Mouse (Mus musculus) cerebellum, postnatal 4 days (tissue): Measurements from ENCODE around the gene Pyurf.

Experiments used
- DNase-seq, 2 experiments: peaks; one replicate each; pipeline ENCODE4 v3.0.0; 2022; ENCODE audit warnings: low spot score in 2 of 2, mixed read lengths in 1 of 2

Pyurf gene

GRCm38 (mm10) chr6:57691467-57692261 is at the start of gene Pyurf:
TSS of gene Pyurf (minus strand) at chr6:57692078.
- peak; percentile 53 to 78 for DNase-seq

DNA sequence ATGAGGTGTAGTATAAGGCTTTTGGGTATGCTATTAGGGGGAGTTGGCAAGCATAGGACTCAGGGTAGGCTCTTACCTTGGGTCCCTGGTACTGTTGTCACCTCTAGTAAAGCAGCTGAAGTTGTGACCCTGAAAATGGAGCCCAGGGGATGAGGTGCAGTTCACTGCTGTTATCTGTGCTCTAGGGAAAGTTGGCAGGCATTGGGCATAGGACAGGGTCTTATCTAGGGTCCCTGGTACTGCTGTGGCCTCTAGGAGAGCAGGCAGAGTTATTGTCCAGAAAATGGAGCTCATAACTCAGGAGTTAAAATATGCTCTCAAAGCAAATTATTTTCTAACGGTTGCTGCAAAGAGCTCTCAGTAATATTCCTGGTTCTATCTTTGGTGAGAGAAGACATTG is 29.5 kb upstream of the Pyurf start:
- DNase-seq = no peak

DNA sequence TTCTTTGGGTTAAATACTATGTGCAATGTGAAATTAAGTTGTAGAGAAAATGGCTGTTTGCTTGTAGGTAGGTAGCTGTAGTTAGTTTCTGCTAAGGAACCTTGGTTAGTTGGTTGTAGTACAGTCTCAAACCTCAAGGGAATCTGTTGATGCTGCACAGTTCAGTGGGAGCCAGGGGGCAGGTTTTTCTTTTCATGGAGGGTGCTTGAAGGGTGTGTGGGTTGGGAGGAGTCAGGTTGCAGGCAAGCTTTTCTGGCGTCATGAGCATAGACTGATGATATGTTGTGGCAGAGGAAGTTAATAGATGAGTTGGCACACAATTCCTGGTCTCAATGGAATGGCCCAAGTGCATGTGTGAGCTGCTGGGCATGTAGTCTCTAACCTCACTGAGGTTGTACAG is 19.8 kb upstream of the Pyurf start:
- DNase-seq = no peak

DNA sequence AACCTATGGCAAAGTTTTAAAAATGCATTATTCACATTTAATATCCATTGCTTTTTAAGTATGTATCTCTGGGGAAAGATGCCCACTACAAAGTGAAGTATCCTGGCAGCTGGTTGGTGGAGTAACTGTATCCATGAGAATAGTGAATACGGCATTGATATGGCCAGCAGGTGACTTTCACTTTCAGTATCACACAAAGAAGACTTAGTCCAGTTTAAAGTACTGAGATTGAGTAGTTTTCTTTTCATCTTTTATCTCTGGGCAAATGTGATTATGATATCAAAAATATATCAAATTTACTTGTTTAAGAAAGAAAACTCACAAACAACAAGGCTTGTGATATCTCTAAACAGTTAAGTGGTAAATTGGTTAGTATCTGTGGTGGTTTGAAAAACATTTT is 14.8 kb upstream of the Pyurf start:
- DNase-seq = no peak

DNA sequence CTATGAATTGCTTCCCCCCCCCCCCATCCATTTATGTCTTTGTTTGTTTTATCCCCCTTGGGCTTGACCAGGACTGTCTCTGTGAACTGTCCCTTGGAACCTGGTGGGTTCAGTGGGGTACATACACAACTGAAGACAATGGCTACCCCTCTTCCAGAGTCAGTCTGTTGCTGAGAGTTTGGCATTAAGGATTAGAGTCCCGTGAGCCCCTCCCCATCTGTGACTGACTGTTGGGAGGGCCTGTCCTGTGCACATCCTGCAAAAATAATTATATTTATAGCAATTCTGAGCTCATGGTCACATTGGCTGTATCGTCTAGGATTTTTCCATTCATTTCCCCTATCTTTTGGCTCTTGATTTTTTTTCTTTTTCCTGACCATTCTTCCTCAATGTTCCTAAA is 11.8 kb upstream of the Pyurf start:
- no peak for DNase-seq

- DNase-seq = peak; percentile 85 to 94
These were observed 11.0 kb upstream of the Pyurf start for GRCm38 (mm10) chr6:57702743-57703499.

- DNase-seq = peak; percentile 29 to 43
These were observed 10.5 kb upstream of the Pyurf start, which contains the start of gene Lancl2 for GRCm38 (mm10) chr6:57702376-57702742. TSS of gene Lancl2 (plus strand) at chr6:57702540.

DNA sequence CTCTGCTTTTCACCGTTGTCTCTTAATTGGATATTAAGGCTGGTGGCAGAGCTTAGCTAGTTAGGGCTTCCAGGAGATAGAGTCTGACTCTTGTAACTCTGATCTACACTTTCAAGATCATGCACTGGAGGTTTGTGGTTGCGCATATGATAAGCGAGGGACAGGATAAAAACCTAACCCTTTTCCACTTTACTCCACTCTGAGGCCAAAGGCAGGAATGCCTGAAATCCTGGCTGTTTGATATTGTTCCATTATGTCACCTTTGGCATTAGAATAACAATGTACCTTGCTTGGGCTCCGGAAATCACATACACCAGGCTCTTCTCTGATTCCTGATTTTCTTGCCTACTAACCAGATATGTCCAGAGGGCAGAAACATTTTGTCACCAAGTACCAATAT is 9.8 kb upstream of the Pyurf start:
- no peak for DNase-seq

DNA sequence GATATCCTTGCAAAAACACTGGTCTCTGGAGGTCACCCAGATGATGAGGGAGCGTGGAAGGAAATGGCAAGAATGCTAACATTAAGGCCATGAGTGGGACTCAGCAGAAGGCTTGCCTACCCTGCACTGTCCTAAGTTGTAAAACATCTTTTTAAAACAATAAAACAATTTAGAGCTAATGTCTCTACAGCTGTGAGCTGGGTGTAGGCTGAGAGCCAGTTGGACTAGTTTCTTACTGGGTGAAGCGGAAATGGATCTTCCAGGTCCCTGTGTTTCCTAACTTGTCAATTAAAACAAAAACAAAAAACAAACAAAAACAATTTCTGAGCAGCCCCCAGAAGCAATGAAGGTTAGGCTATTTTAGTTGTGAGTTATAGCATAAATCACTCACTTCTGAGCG is 1.2 kb upstream of the Pyurf start:
- DNase-seq = no peak

GRCm38 (mm10) chr6:57684156-57684555 is 7.7 kb downstream of the Pyurf start:
- no peak for DNase-seq

DNA sequence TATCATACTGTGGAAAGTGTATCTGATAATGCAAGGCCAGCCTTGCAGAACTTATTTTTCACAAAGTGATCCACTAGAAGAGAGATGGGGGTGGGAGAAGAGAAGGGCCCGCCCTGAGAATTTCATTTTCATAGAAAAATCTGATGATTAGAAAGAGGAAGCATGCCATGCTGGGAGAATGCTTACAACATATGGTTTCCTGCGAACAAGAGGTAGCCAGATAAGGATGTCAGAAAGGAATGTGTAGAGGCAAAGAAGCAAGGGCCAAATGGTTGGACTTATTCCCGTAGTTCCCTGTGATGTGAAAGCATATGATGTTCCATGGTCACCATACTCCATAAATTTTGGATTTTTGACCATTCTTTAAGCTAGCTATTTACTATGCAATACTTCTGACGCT is 30.6 kb downstream of the Pyurf start:
- DNase-seq = no peak

DNA sequence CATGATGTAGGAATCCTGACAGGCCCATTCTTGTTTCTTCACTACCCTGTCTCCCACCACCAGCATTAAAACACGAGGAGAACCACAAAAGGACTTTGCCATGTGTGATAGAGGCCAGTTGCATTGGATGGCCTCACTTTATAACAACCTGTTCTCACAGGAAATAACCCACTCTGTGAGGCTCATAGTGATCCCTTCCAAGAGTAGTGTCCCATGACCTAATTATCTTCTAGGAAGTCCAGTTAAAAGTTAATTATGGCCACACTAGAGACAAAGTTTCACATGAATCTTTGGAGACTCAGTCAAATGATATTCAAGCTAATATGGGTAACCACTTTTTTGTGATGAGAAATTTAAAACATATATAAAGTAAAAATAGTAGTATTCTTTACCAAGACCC is 44.6 kb downstream of the Pyurf start:
- no peak for DNase-seq

DNA sequence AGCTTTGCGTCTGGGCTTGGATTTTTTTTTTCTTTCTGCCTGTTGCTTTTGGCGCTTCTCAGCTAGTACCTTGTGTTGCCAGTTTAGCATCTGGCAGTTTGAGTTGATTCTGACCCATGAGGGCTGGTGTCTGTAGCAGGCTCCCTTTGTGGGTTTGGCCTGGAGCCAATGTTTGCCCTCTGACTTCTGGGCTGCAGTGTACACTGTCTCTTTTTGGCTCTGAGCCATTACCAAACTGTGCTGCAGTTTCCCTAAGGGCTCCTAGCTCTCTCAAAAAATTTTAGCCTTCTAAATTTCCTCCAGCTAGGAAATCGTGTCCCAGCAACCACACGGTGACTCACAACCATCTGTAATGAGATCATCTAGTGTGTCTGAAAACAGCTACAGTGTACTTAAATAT is 50.1 kb downstream of the Pyurf start:
- DNase-seq = peak in 1 of 2 experiments; percentile 67

DNA sequence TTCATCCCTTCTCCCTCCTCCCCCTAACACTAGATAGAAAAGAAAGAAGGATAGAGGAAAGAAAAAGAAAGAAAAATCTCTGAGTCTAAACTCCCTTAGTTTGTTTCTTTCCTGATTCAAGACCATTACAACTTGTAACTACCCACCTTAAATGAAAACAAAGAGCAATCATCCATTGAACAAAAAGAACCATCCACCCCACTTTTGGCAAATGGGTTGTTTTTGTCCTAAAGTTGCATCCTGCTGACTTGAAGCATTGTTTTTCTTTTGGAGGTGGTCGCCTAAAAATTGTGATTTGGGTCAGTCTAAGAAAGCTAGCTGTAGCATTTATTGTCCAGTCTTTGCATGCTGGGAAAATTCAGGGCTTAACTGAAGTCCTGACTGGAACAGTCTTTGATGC is 52.3 kb downstream of the Pyurf start:
- no peak for DNase-seq
